Comparison of ENCODE assay signal across 10 mouse cellular contexts in the genomic region with DNA sequence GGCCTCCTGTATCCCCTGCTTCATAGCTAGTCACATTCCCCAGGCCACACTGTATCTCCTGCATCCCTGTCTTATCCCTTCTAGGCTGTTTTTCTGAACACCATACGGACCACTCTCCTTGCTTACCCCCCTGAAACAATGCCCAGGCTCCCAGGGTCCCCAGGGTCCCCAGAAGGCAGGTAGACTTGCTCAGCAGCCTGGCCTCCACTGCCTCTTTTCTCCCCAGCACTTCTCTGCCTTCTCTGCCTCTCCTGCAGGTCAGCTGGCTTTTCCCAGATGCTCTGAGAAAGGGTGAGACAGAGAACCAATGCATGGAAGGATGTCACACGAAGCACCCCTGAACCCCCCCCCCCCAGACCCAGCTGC. TPM values are rescaled to one million over a fixed set of nuclear protein-coding genes. Genes with fewer than 3 reads are reported as not detected.
DNase-seq lines count a peak whose midpoint lies in the region; ATAC-seq lines count a peak whose summit lies in the region.
"Had no signal": no experiment of that assay in that cellular context is flagged by ENCODE, and none has a peak within 500 bp of the region (broad histone marks: within the 10 kb centered on the region; RNA-seq: fewer than 3 reads in every experiment).

No protein-coding gene starts in this region.

- peak overlapping the region; percentile 97 for H3K9ac ChIP-seq in embryonic facial prominence, embryonic 14.5 days (ENCODE audit: low read depth, low read length)
- H3K9ac ChIP-seq in forebrain, embryonic 14.5 days (ENCODE audit: low read length): peak overlapping the region; percentile 100
- no peak overlapping the region; the same call in 1 of the 2 replicates for H3K9ac ChIP-seq in limb, embryonic 11.5 days (ENCODE audit: low read length)
- peak overlapping the region; percentile 89 for H3K9ac ChIP-seq in neural tube, embryonic 15.5 days (replicated peaks)

- peaks cover 21% of the 10 kb centered on the region; the same call in 1 of the 2 replicates for H3K4me1 ChIP-seq in embryonic facial prominence, embryonic 14.5 days (ENCODE audit: control insufficient read depth, insufficient read depth, low read length)
- peaks cover 30% of the 10 kb centered on the region for H3K4me1 ChIP-seq in forebrain, embryonic 14.5 days (ENCODE audit: control insufficient read depth, insufficient read depth, low read length)
- H3K4me1 ChIP-seq in limb, embryonic 11.5 days (ENCODE audit: control insufficient read depth, insufficient read depth, low read length): peaks cover 29% of the 10 kb centered on the region
- H3K4me1 ChIP-seq in neural tube, embryonic 15.5 days: peaks cover 53% of the 10 kb centered on the region

- no peaks in the 10 kb centered on the region for H3K9me3 ChIP-seq in embryonic facial prominence, embryonic 14.5 days (ENCODE audit: control insufficient read depth, low read length)
- H3K9me3 ChIP-seq in forebrain, embryonic 14.5 days (replicated peaks; ENCODE audit: control insufficient read depth, low read length): no peaks in the 10 kb centered on the region
- no peaks in the 10 kb centered on the region for H3K9me3 ChIP-seq in limb, embryonic 11.5 days (ENCODE audit: control insufficient read depth, low read length)
- no peaks in the 10 kb centered on the region for H3K9me3 ChIP-seq in neural tube, embryonic 15.5 days (replicated peaks)

- peak overlapping the region; percentile 78 for H3K4me2 ChIP-seq in embryonic facial prominence, embryonic 14.5 days (ENCODE audit: low read depth, low read length)
- peak overlapping the region; percentile 65 for H3K4me2 ChIP-seq in forebrain, embryonic 14.5 days (ENCODE audit: low read length)
- peak overlapping the region; percentile 78 for H3K4me2 ChIP-seq in limb, embryonic 11.5 days (ENCODE audit: low read depth, severe bottlenecking)
- peak overlapping the region; percentile 98 for H3K4me2 ChIP-seq in neural tube, embryonic 15.5 days

- peak overlapping the region; percentile 79 for H3K4me3 ChIP-seq in embryonic facial prominence, embryonic 14.5 days (ENCODE audit: low read depth, low read length)
- peak overlapping the region; percentile 98 for H3K4me3 ChIP-seq in forebrain, embryonic 14.5 days (ENCODE audit: low read depth, low read length)
- H3K4me3 ChIP-seq in limb, embryonic 11.5 days (ENCODE audit: low read depth, low read length): peak overlapping the region; percentile 89
- H3K4me3 ChIP-seq in neural tube, embryonic 15.5 days (replicated peaks): peak overlapping the region; percentile 81

- H3K27ac ChIP-seq in embryonic facial prominence, embryonic 14.5 days (replicated peaks; ENCODE audit: low read depth, low read length): peak overlapping the region; percentile 98
- H3K27ac ChIP-seq in forebrain, embryonic 14.5 days (ENCODE audit: low read depth, low read length): peak overlapping the region; percentile 99
- H3K27ac ChIP-seq in limb, embryonic 11.5 days (replicated peaks; ENCODE audit: low read depth, low read length): no peak overlapping the region
- peak overlapping the region; percentile 94 for H3K27ac ChIP-seq in neural tube, embryonic 15.5 days (replicated peaks)

- H3K27me3 ChIP-seq in embryonic facial prominence, embryonic 14.5 days (replicated peaks; ENCODE audit: control insufficient read depth, insufficient read depth, low read length): peaks cover 3% of the 10 kb centered on the region; the same call in 1 of the 2 replicates
- no peaks in the 10 kb centered on the region for H3K27me3 ChIP-seq in forebrain, embryonic 14.5 days (replicated peaks; ENCODE audit: control insufficient read depth, insufficient read depth, low read length)
- no peaks in the 10 kb centered on the region for H3K27me3 ChIP-seq in limb, embryonic 11.5 days (ENCODE audit: control insufficient read depth, insufficient read depth, low read length)
- H3K27me3 ChIP-seq in neural tube, embryonic 15.5 days (replicated peaks): peaks cover 7% of the 10 kb centered on the region; the same call in 1 of the 2 replicates

- whole genome bisulfite sequencing in embryonic facial prominence, embryonic 14.5 days: 15% methylated on average over 2 of the region's 2 CpGs
- 9% methylated on average over 2 of the region's 2 CpGs for WGBS in forebrain, embryonic 14.5 days
- WGBS in limb, embryonic 11.5 days: 11% methylated on average over 2 of the region's 2 CpGs
- 23% methylated on average over 2 of the region's 2 CpGs for WGBS in neural tube, embryonic 15.5 days

- DNase-seq in embryonic facial prominence, embryonic 14.5 days (ENCODE audit: low spot score): no peak
- DNase-seq in forebrain, embryonic 14.5 days (ENCODE audit: low spot score): no peak
- no peak for DNase-seq in limb, embryonic 11.5 days (ENCODE audit: low spot score)
- DNase-seq in cerebellum, adult 8-10 months: no peak
- no peak for DNase-seq in urinary bladder, postnatal 36 days (ENCODE audit: low spot score in 2 of 2)
- DNase-seq in layer of hippocampus, postnatal 25 days (ENCODE audit: extremely low spot score in 1 of 2, low spot score in 1 of 2): no peak
- DNase-seq: cerebellum, postnatal 10 days; left cerebral cortex, postnatal 4 days; right cerebral cortex, postnatal 25 days had no signal

- H3K36me3 ChIP-seq in embryonic facial prominence, embryonic 14.5 days (ENCODE audit: control insufficient read depth, insufficient read depth, low read length): no peaks in the 10 kb centered on the region
- no peaks in the 10 kb centered on the region for H3K36me3 ChIP-seq in forebrain, embryonic 14.5 days (ENCODE audit: control insufficient read depth, insufficient read depth, low read length)
- no peaks in the 10 kb centered on the region for H3K36me3 ChIP-seq in limb, embryonic 11.5 days (ENCODE audit: control insufficient read depth, insufficient read depth, low read length)
- no peaks in the 10 kb centered on the region for H3K36me3 ChIP-seq in neural tube, embryonic 15.5 days

- no peak for ATAC-seq in embryonic facial prominence, embryonic 14.5 days (ENCODE audit: low read depth)
- ATAC-seq in forebrain, embryonic 14.5 days: no peak
- ATAC-seq in limb, embryonic 11.5 days (ENCODE audit: insufficient number of reproducible peaks, low FRiP score, low TSS enrichment, low read depth): no peak
- no peak for ATAC-seq in neural tube, embryonic 15.5 days (ENCODE audit: low FRiP score)

RNA-seq across cellular contexts. Expression of a gene that starts 2.7 kb away (rescaled TPM):
- polyA plus RNA-seq in embryonic facial prominence, embryonic 14.5 days (2014; fragmentation: Nextera tagmentation; extraction: Ambion mirVana): 16.5 and 20.7 TPM in 2 replicates
- polyA plus RNA-seq in forebrain, embryonic 14.5 days (2014; fragmentation: Nextera tagmentation; extraction: Ambion mirVana): 76.7 and 86.5 TPM in 2 replicates
- polyA plus RNA-seq in limb, embryonic 11.5 days (2014; fragmentation: Nextera tagmentation; extraction: Ambion mirVana): 8.7 and 12.3 TPM in 2 replicates
- 21.6 and 22.2 TPM in 2 replicates for polyA plus RNA-seq in neural tube, embryonic 15.5 days (2015; fragmentation: Nextera tagmentation; extraction: Ambion mirVana)
- 100 to 1,000 TPM; 131 to 149 TPM for total RNA-seq in layer of hippocampus, postnatal 25 days (2021)
